Mouse (Mus musculus) neural tube, embryonic 14.5 days (tissue): ENCODE data around the gene Spata21. TPM values are rescaled to one million over a fixed set of nuclear protein-coding genes. Genes with fewer than 3 reads are reported as not detected.

Source experiments
- ATAC-seq: fragments of 200-750 bp; cut with Nextera tagmentation; 2 replicates; pipeline ENCODE4 v1.8.0; 2017; ENCODE audit warnings: low read depth, mild to moderate bottlenecking, moderate TSS enrichment, moderate library complexity
- H3K27ac ChIP-seq: fragments of 300-500 bp; sonication (generic); 2 replicates; pipeline ENCODE4 v1.5.1; 2014; ENCODE audit warnings: low read depth, mild to moderate bottlenecking, control low read depth, low read length, moderate library complexity, mixed read lengths
- H3K27me3 ChIP-seq: fragments of 300-500 bp; sonication (generic); 2 replicates; pipeline ENCODE4 v1.6.1; 2014; ENCODE audit warnings: low read length; ENCODE audit not compliant: control insufficient read depth, insufficient read depth
- H3K36me3 ChIP-seq: fragments of 300-500 bp; sonication (generic); 2 replicates; pipeline ENCODE4 v1.6.1; 2014; ENCODE audit warnings: low read length, mixed read lengths; ENCODE audit not compliant: control insufficient read depth, insufficient read depth
- H3K4me1 ChIP-seq: fragments of 300-500 bp; sonication (generic); 2 replicates; pipeline ENCODE4 v1.6.1; 2014; ENCODE audit warnings: low read length; ENCODE audit not compliant: control insufficient read depth, insufficient read depth
- H3K4me2 ChIP-seq: fragments of 300-500 bp; sonication (generic); 2 replicates; pipeline ENCODE4 v1.6.1; 2014; ENCODE audit warnings: mild to moderate bottlenecking, low read depth, low read length, control low read depth
- H3K4me3 ChIP-seq: fragments of 300-500 bp; sonication (generic); 2 replicates; pipeline ENCODE4 v1.5.1; 2014; ENCODE audit warnings: low read depth, low read length, control low read depth, mixed read lengths
- H3K9ac ChIP-seq: fragments of 300-500 bp; sonication (generic); replicated peaks from 2 replicates; pipeline ENCODE4 v1.6.1; 2014; ENCODE audit warnings: low read depth, mild to moderate bottlenecking, control low read depth, low read length, mixed read lengths
- H3K9me3 ChIP-seq: fragments of 300-500 bp; sonication (generic); 2 replicates; pipeline ENCODE4 v1.6.1; 2016; ENCODE audit warnings: low read length; ENCODE audit not compliant: control insufficient read depth
- WGBS: fragments of 180-500 bp; shearing (Covaris S2); extraction: QIAGEN DNeasy Blood & Tissue Kit; methylation state at CpG from one replicate; pipeline ENCODE4 v1.1.7; 2014; 5-methylcytosine and 5-hydroxymethylcytosine counted together
- polyA plus RNA-seq: library from polyadenylated mRNA; unstranded; fragments of >200 nt; fragmentation: Nextera tagmentation; extraction: Ambion mirVana; gene quantifications from 2 replicates; pipeline ENCODE4 v1.2.1, GENCODE M21; 2014

Spata21 gene
- polyA plus RNA-seq, 1 experiment from 2014 or later = 0.50 TPM

GRCm38 (mm10) chr4:141157485-141157884, 69.4 kb downstream of the Spata21 start:
- Histone ChIP-seq H3K4me3 (no peak overlapping the region), H3K36me3 (no peaks in the 10 kb centered on the region), H3K4me1 (no peaks in the 10 kb centered on the region; the same call in 1 of the 2 replicates), H3K9ac (no peak overlapping the region), H3K27ac (no peak overlapping the region), H3K9me3 (no peaks in the 10 kb centered on the region), H3K27me3 (no peaks in the 10 kb centered on the region), H3K4me2 (no peak overlapping the region)
- no peak for ATAC-seq
- WGBS = 72% methylated on average over 4 of the region's 4 CpGs

- Histone ChIP-seq H3K27me3 (no peaks in the 10 kb centered on the region), H3K4me3 (no peak overlapping the region), H3K9me3 (no peaks in the 10 kb centered on the region), H3K4me2 (no peak overlapping the region), H3K36me3 (no peaks in the 10 kb centered on the region), H3K9ac (no peak overlapping the region), H3K4me1 (no peaks in the 10 kb centered on the region; the same call in 1 of the 2 replicates), H3K27ac (no peak overlapping the region)
- no peak for ATAC-seq
- 94% methylated on average over 2 of the region's 2 CpGs for WGBS
Measured at GRCm38 (mm10) chr4:141158609-141159008, 70.5 kb downstream of the Spata21 start.

- Histone ChIP-seq H3K36me3 (no peaks in the 10 kb centered on the region), H3K27me3 (no peaks in the 10 kb centered on the region), H3K4me1 (no peaks in the 10 kb centered on the region; the same call in 1 of the 2 replicates), H3K9ac (no peak overlapping the region), H3K4me3 (no peak overlapping the region), H3K4me2 (no peak overlapping the region), H3K27ac (no peak overlapping the region), H3K9me3 (no peaks in the 10 kb centered on the region)
- WGBS = 58% methylated on average over 11 of the region's 11 CpGs
- ATAC-seq = no peak
Measured at GRCm38 (mm10) chr4:141159093-141159492, 71.0 kb downstream of the Spata21 start.

- Histone ChIP-seq H3K4me2 (no peak overlapping the region), H3K36me3 (no peaks in the 10 kb centered on the region), H3K9ac (no peak overlapping the region), H3K4me3 (no peak overlapping the region), H3K27ac (no peak overlapping the region), H3K9me3 (no peaks in the 10 kb centered on the region), H3K4me1 (no peaks in the 10 kb centered on the region; the same call in 1 of the 2 replicates), H3K27me3 (no peaks in the 10 kb centered on the region)
- no peak for ATAC-seq
- 62% methylated on average over 5 of the region's 5 CpGs for WGBS
Measured at GRCm38 (mm10) chr4:141159666-141160065, 71.5 kb downstream of the Spata21 start.

- Histone ChIP-seq H3K9ac (no peak overlapping the region), H3K4me1 (no peaks in the 10 kb centered on the region; the same call in 1 of the 2 replicates), H3K4me3 (no peak overlapping the region), H3K4me2 (no peak overlapping the region), H3K36me3 (no peaks in the 10 kb centered on the region), H3K27ac (no peak overlapping the region), H3K27me3 (no peaks in the 10 kb centered on the region), H3K9me3 (no peaks in the 10 kb centered on the region)
- 95% methylated on average over 4 of the region's 4 CpGs for WGBS
- ATAC-seq = no peak
Measured at GRCm38 (mm10) chr4:141160193-141160592, 72.1 kb downstream of the Spata21 start.

GRCm38 (mm10) chr4:141161699-141162208, 73.6 kb downstream of the Spata21 start:
- Histone ChIP-seq H3K4me2 (no peak overlapping the region), H3K27me3 (no peaks in the 10 kb centered on the region), H3K36me3 (no peaks in the 10 kb centered on the region), H3K4me1 (no peaks in the 10 kb centered on the region; the same call in 1 of the 2 replicates), H3K4me3 (no peak overlapping the region), H3K9me3 (no peaks in the 10 kb centered on the region), H3K9ac (no peak overlapping the region), H3K27ac (no peak overlapping the region)
- WGBS = 91% methylated on average over 6 of the region's 6 CpGs
- no peak for ATAC-seq

Other genes starting within 250 kb of the Spata21 start
- 0.12 TPM in 1 of 2 replicates, not detected in the other for gene Padi1, start 242.6 kb upstream of the Spata21 start, polyA plus RNA-seq
- gene Padi2, start 182.0 kb upstream of the Spata21 start, polyA plus RNA-seq = 0.95 and 2.3 TPM in 2 replicates
- gene Sdhb, start 127.1 kb upstream of the Spata21 start, polyA plus RNA-seq = 469 and 520 TPM in 2 replicates
- gene Atp13a2, start 101.5 kb upstream of the Spata21 start, polyA plus RNA-seq = 155 and 160 TPM in 2 replicates
- 109 and 229 TPM in 2 replicates for gene Mfap2, start 77.9 kb upstream of the Spata21 start, polyA plus RNA-seq
- 4.8 and 5.2 TPM in 2 replicates for gene Crocc, start 27.8 kb upstream of the Spata21 start, polyA plus RNA-seq
- gene Necap2, start 10.0 kb upstream of the Spata21 start, polyA plus RNA-seq = 37.0 and 49.9 TPM in 2 replicates
- 13.2 and 13.7 TPM in 2 replicates for gene Szrd1, start 51.4 kb downstream of the Spata21 start, polyA plus RNA-seq
- 28.3 and 31.7 TPM in 2 replicates for gene Fbxo42, start 59.6 kb downstream of the Spata21 start, polyA plus RNA-seq
- 8.5 and 9.2 TPM in 2 replicates for gene Rsg1, start 125.6 kb downstream of the Spata21 start, polyA plus RNA-seq
- 0.68 and 1.6 TPM in 2 replicates for gene Arhgef19, start 151.2 kb downstream of the Spata21 start, polyA plus RNA-seq
- gene Epha2, start 212.9 kb downstream of the Spata21 start, polyA plus RNA-seq = 0.21 and 0.52 TPM in 2 replicates